Mouse (Mus musculus): ENCODE measurements around the gene Slc7a11.

DNA sequence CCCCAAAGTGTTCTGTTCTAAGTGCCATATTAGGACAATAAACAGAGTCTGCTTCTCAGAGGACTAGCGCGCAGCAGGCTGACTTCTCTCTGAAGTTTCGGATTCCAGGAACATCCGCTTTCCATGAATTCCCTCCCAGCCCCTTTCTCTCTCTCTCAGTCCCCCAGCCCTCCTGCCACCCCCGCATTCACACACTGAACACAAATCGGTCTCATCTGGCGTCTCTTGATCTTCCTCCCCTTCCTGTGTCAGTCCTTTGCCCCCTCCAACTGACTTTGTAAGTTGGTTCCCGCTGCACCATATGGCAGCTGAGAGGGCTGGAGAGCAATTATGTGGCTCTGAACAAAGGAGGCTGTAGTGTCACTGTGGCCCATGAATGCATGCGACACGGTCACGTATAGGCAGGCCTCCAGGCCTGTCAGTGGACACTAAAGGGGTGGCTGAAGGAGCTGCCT, 577.3 kb downstream of the Slc7a11 start:
- TF ChIP-seq CTCF (IDR thresholded peaks at IDR 0.05; ENCODE audit: low read depth, low read length) (no peak), POLR2A (IDR thresholded peaks at IDR 0.05; ENCODE audit: borderline replicate concordance, low read depth, low read length) (no peak)

Data from bone marrow macrophage, adult 2 months (primary cell).